Mouse (Mus musculus) stomach, postnatal 0 days (tissue): ENCODE measurements around the gene Rhox3g.
"Not testable (repeated sequence)": the region's sequence is repeated elsewhere in the genome, so short reads cannot be mapped to it uniquely, and the experiment has no call there.

ENCODE experiments used
- CTCF ChIP-seq: IDR thresholded peaks from 2 replicates; pipeline ENCODE4 v1.5.1; 2016; ENCODE audit warnings: antibody characterized with exemption, low read depth, mild to moderate bottlenecking, moderate library complexity
- EP300 ChIP-seq: optimal IDR thresholded peaks from 2 replicates; pipeline ENCODE3; 2016; ENCODE audit warnings: antibody characterized with exemption

GRCm38 (mm10) chrX:37651227-37651626 is 22.8 kb upstream of the Rhox3g start, which contains the start of gene Rhox4g:
- TF ChIP-seq CTCF, EP300: not testable (repeated sequence)
